Mouse (Mus musculus) olfactory bulb, adult 2 months (tissue): ENCODE data around the gene Adprh.

ENCODE experiments used
- CTCF ChIP-seq: fragments of 200-500 bp; IDR thresholded peaks from 2 replicates; pipeline ENCODE4 v1.5.1; 2012; ENCODE audit warnings: low read depth, mild to moderate bottlenecking, low read length, moderate library complexity; ENCODE audit not compliant: insufficient read depth
- POLR2A ChIP-seq: fragments of 200-500 bp; IDR thresholded peaks from 2 replicates; pipeline ENCODE4 v1.6.1; 2012; ENCODE audit warnings: mild to moderate bottlenecking, low read depth, low read length, moderate library complexity; ENCODE audit not compliant: insufficient read depth

DNA sequence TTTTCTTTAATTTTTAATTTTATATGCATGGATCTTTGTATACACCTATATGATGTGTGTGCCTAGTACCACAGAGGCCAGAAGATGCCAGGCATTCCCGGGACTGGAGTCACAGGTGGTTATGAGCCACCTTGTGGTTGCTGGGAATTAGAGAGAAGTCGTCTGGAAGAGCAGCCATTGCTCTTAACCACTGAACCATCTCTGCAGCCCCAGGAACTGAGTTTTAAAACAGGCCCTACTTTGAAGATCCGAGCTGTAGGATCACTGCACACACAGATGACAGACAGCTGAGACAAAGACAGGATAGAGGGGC lies 16.2 kb upstream of the Adprh start:
- TF ChIP-seq CTCF (no peak), POLR2A (no peak)
